Mouse (Mus musculus): ENCODE data around the gene Alox8. TPM values are rescaled to one million over a fixed set of nuclear protein-coding genes. Genes with fewer than 3 reads are reported as not detected.

Gene Alox8
- 0.24 and 0.36 TPM in 2 replicates for polyA plus RNA-seq (2014; fragmentation: Nextera tagmentation; extraction: Ambion mirVana)

- WGBS: 27% methylated on average over 6 of the region's 6 CpGs
- Histone ChIP-seq H3K4me1 (ENCODE audit: control insufficient read depth, insufficient read depth, low read length) (no peaks in the 10 kb centered on the region), H3K4me3 (ENCODE audit: low read length) (peak within 1 kb of the TSS; percentile 24; the same call in 1 of the 2 replicates), H3K36me3 (ENCODE audit: control insufficient read depth, insufficient read depth, low read length) (no peaks in the 10 kb centered on the region), H3K27me3 (ENCODE audit: control insufficient read depth, insufficient read depth, low read length) (peaks cover 29% of the 10 kb centered on the region), H3K9ac (ENCODE audit: low read depth, low read length) (peak within 1 kb of the TSS; percentile 23; the same call in 1 of the 2 replicates), H3K9me3 (ENCODE audit: control insufficient read depth, low read length) (no peaks in the 10 kb centered on the region), H3K4me2 (replicated peaks; ENCODE audit: low read depth, low read length) (peak within 1 kb of the TSS; percentile 33), H3K27ac (ENCODE audit: low read depth, low read length) (no peak within 1 kb of the TSS)
- ATAC-seq (ENCODE audit: low FRiP score, low TSS enrichment): no peak
These were observed at the start of gene Alox8 for GRCm38 (mm10) chr11:69197743-69198142. Alox8 (minus strand) TSS chr11:69197843.

GRCm38 (mm10) chr11:69245643-69246042 is 48.0 kb upstream of the Alox8 start:
- H3K36me3 ChIP-seq (ENCODE audit: control insufficient read depth, insufficient read depth, low read length): no peaks in the 10 kb centered on the region
- H3K9ac ChIP-seq (ENCODE audit: low read depth, low read length): no peak overlapping the region
- no peak overlapping the region for H3K4me3 ChIP-seq (ENCODE audit: low read length)
- H3K27me3 ChIP-seq (ENCODE audit: control insufficient read depth, insufficient read depth, low read length): no peaks in the 10 kb centered on the region
- peak overlapping the region; percentile 42; the same call in 1 of the 2 replicates for H3K27ac ChIP-seq (ENCODE audit: low read depth, low read length)
- H3K4me1 ChIP-seq (ENCODE audit: control insufficient read depth, insufficient read depth, low read length): no peaks in the 10 kb centered on the region
- 40% methylated on average over 2 of the region's 2 CpGs for WGBS
- no peak overlapping the region for H3K4me2 ChIP-seq (replicated peaks; ENCODE audit: low read depth, low read length)
- no peak for ATAC-seq (ENCODE audit: low FRiP score, low TSS enrichment)
- H3K9me3 ChIP-seq (ENCODE audit: control insufficient read depth, low read length): no peaks in the 10 kb centered on the region

- no peak overlapping the region for H3K4me3 ChIP-seq (ENCODE audit: low read length)
- WGBS: 15% methylated on average over 2 of the region's 2 CpGs
- H3K36me3 ChIP-seq (ENCODE audit: control insufficient read depth, insufficient read depth, low read length): no peaks in the 10 kb centered on the region
- ATAC-seq (ENCODE audit: low FRiP score, low TSS enrichment): no peak
- no peaks in the 10 kb centered on the region for H3K27me3 ChIP-seq (ENCODE audit: control insufficient read depth, insufficient read depth, low read length)
- H3K4me1 ChIP-seq (ENCODE audit: control insufficient read depth, insufficient read depth, low read length): no peaks in the 10 kb centered on the region
- no peak overlapping the region for H3K9ac ChIP-seq (ENCODE audit: low read depth, low read length)
- H3K4me2 ChIP-seq (replicated peaks; ENCODE audit: low read depth, low read length): no peak overlapping the region
- no peaks in the 10 kb centered on the region for H3K9me3 ChIP-seq (ENCODE audit: control insufficient read depth, low read length)
- H3K27ac ChIP-seq (ENCODE audit: low read depth, low read length): no peak overlapping the region
These were observed 47.3 kb upstream of the Alox8 start for GRCm38 (mm10) chr11:69244911-69245310.

GRCm38 (mm10) chr11:69236926-69237260 is 39.2 kb upstream of the Alox8 start, which contains the start of gene Gucy2e:
Gucy2e (minus strand) TSS chr11:69237036.
- Histone ChIP-seq H3K36me3 (ENCODE audit: control insufficient read depth, insufficient read depth, low read length) (no peaks in the 10 kb centered on the region), H3K4me3 (ENCODE audit: low read length) (peak within 1 kb of the TSS; percentile 47), H3K4me1 (ENCODE audit: control insufficient read depth, insufficient read depth, low read length) (peaks cover 8% of the 10 kb centered on the region; the same call in 1 of the 2 replicates), H3K27ac (ENCODE audit: low read depth, low read length) (peak within 1 kb of the TSS; percentile 59; the same call in 1 of the 2 replicates), H3K9me3 (ENCODE audit: control insufficient read depth, low read length) (no peaks in the 10 kb centered on the region), H3K9ac (ENCODE audit: low read depth, low read length) (peak within 1 kb of the TSS; percentile 52), H3K4me2 (replicated peaks; ENCODE audit: low read depth, low read length) (peak within 1 kb of the TSS; percentile 92), H3K27me3 (ENCODE audit: control insufficient read depth, insufficient read depth, low read length) (peaks cover 15% of the 10 kb centered on the region)
- ATAC-seq (ENCODE audit: low FRiP score, low TSS enrichment): no peak
- WGBS: 22% methylated on average over 13 of the region's 13 CpGs

- ATAC-seq (ENCODE audit: low FRiP score, low TSS enrichment): peak; percentile 22; the same call in 1 of the 2 replicates
- Histone ChIP-seq H3K9ac (ENCODE audit: low read depth, low read length) (peak overlapping the region; percentile 52), H3K9me3 (ENCODE audit: control insufficient read depth, low read length) (no peaks in the 10 kb centered on the region), H3K27me3 (ENCODE audit: control insufficient read depth, insufficient read depth, low read length) (peaks cover 15% of the 10 kb centered on the region), H3K27ac (ENCODE audit: low read depth, low read length) (peak overlapping the region; percentile 59; the same call in 1 of the 2 replicates), H3K4me1 (ENCODE audit: control insufficient read depth, insufficient read depth, low read length) (peaks cover 8% of the 10 kb centered on the region; the same call in 1 of the 2 replicates), H3K36me3 (ENCODE audit: control insufficient read depth, insufficient read depth, low read length) (no peaks in the 10 kb centered on the region), H3K4me2 (replicated peaks; ENCODE audit: low read depth, low read length) (peak overlapping the region; percentile 92), H3K4me3 (ENCODE audit: low read length) (peak overlapping the region; percentile 47)
- WGBS: 4% methylated on average over 51 of the region's 51 CpGs
These were observed 38.6 kb upstream of the Alox8 start for GRCm38 (mm10) chr11:69236061-69236925.

- Histone ChIP-seq H3K4me1 (ENCODE audit: control insufficient read depth, insufficient read depth, low read length) (peaks cover 8% of the 10 kb centered on the region; the same call in 1 of the 2 replicates), H3K9me3 (ENCODE audit: control insufficient read depth, low read length) (no peaks in the 10 kb centered on the region), H3K4me2 (replicated peaks; ENCODE audit: low read depth, low read length) (peak overlapping the region; percentile 92), H3K4me3 (ENCODE audit: low read length) (peak overlapping the region; percentile 47), H3K36me3 (ENCODE audit: control insufficient read depth, insufficient read depth, low read length) (no peaks in the 10 kb centered on the region), H3K27me3 (ENCODE audit: control insufficient read depth, insufficient read depth, low read length) (peaks cover 15% of the 10 kb centered on the region), H3K9ac (ENCODE audit: low read depth, low read length) (peak overlapping the region; percentile 52), H3K27ac (ENCODE audit: low read depth, low read length) (peak overlapping the region; percentile 59; the same call in 1 of the 2 replicates)
- 1% methylated on average over 33 of the region's 33 CpGs for WGBS
- ATAC-seq (ENCODE audit: low FRiP score, low TSS enrichment): peak; percentile 90
These were observed 37.8 kb upstream of the Alox8 start for GRCm38 (mm10) chr11:69235285-69236060.

GRCm38 (mm10) chr11:69233141-69233540 is 35.5 kb upstream of the Alox8 start:
- no peak for ATAC-seq (ENCODE audit: low FRiP score, low TSS enrichment)
- Histone ChIP-seq H3K9me3 (ENCODE audit: control insufficient read depth, low read length) (no peaks in the 10 kb centered on the region), H3K4me2 (replicated peaks; ENCODE audit: low read depth, low read length) (no peak overlapping the region), H3K36me3 (ENCODE audit: control insufficient read depth, insufficient read depth, low read length) (no peaks in the 10 kb centered on the region), H3K27me3 (ENCODE audit: control insufficient read depth, insufficient read depth, low read length) (peaks cover 15% of the 10 kb centered on the region), H3K4me3 (ENCODE audit: low read length) (no peak overlapping the region), H3K9ac (ENCODE audit: low read depth, low read length) (no peak overlapping the region), H3K27ac (ENCODE audit: low read depth, low read length) (no peak overlapping the region), H3K4me1 (ENCODE audit: control insufficient read depth, insufficient read depth, low read length) (peaks cover 8% of the 10 kb centered on the region; the same call in 1 of the 2 replicates)
- 94% methylated on average over 2 of the region's 2 CpGs for WGBS

GRCm38 (mm10) chr11:69230420-69230819 is 32.8 kb upstream of the Alox8 start:
- Histone ChIP-seq H3K9ac (ENCODE audit: low read depth, low read length) (no peak overlapping the region), H3K36me3 (ENCODE audit: control insufficient read depth, insufficient read depth, low read length) (no peaks in the 10 kb centered on the region), H3K4me1 (ENCODE audit: control insufficient read depth, insufficient read depth, low read length) (no peaks in the 10 kb centered on the region), H3K9me3 (ENCODE audit: control insufficient read depth, low read length) (no peaks in the 10 kb centered on the region), H3K4me3 (ENCODE audit: low read length) (no peak overlapping the region), H3K27ac (ENCODE audit: low read depth, low read length) (no peak overlapping the region), H3K27me3 (ENCODE audit: control insufficient read depth, insufficient read depth, low read length) (no peaks in the 10 kb centered on the region), H3K4me2 (replicated peaks; ENCODE audit: low read depth, low read length) (no peak overlapping the region)
- ATAC-seq (ENCODE audit: low FRiP score, low TSS enrichment): no peak
- 72% methylated on average over 4 of the region's 4 CpGs for whole genome bisulfite sequencing
